Mouse (Mus musculus) activated CD4-positive, CD25-positive, alpha-beta regulatory T cell (primary cell): ENCODE results near the gene Zscan4f. TPM values are rescaled to one million over a fixed set of nuclear protein-coding genes. Genes with fewer than 3 reads are reported as not detected.

Source experiments
- polyA plus RNA-seq, 2 experiments: library from polyadenylated mRNA; unstranded; fragments of 100-300 nt; shearing (Covaris generic); gene quantifications; one replicate each; pipeline ENCODE4 v1.2.1; 2017

Gene Zscan4f
- under 1 TPM in 1 of 2 experiments, not detected in 1; 0.29 TPM for polyA plus RNA-seq

GRCm38 (mm10) chr7:11397615-11398014, at the start of gene Zscan4f:
Gene Zscan4f, plus strand, starts transcription at chr7:11397915.

Other genes with a start within 250 kb of the Zscan4f start
- under 1 TPM in 1 of 2 experiments, not detected in 1; 0.22 TPM for gene Zscan4d, start 231.8 kb upstream of the Zscan4f start, polyA plus RNA-seq
- not detected for gene Zscan4e, start 87.2 kb upstream of the Zscan4f start, polyA plus RNA-seq
- gene Zscan4-ps2, start 116.4 kb downstream of the Zscan4f start, polyA plus RNA-seq: under 1 TPM in 1 of 2 experiments, not detected in 1; 0.36 TPM
- under 1 TPM in 1 of 2 experiments, not detected in 1; 0.25 TPM for gene Zscan4-ps3, start 211.4 kb downstream of the Zscan4f start, polyA plus RNA-seq